Mouse (Mus musculus) left cerebral cortex, postnatal 10 days (tissue): ENCODE measurements around the gene Atg10. TPM values are rescaled to one million over a fixed set of nuclear protein-coding genes. Genes with fewer than 3 reads are reported as not detected.
A peak's percentile ranks its signal among the peaks of the same experiment; 100 is the strongest.

ENCODE experiments used
- DNase-seq, 2 experiments: peaks; one replicate each; pipeline ENCODE4 v3.0.0; 2021 to 2022; ENCODE audit warnings: low spot score in 2 of 2, mixed read lengths in 1 of 2; ENCODE audit errors: extremely low spot score in 1 of 2
- intact Hi-C: fragments of 180-260 bp; cut with DNase I; formaldehyde crosslinking; loops from one replicate; pipeline ENCODE4 v1.15.1; 2025
- total RNA-seq, 2 experiments: library from RNA; stranded (reverse); gene quantifications; 2 replicates each; pipeline ENCODE4 v1.2.3; 2021

Gene Atg10
- total RNA-seq, 2 experiments from 2014 or later = 11.9 to 14.8 TPM

- DNase-seq = no peak
- intact Hi-C loops = no loop called here
Measured at GRCm38 (mm10) chr13:91155429-91156207, 68.2 kb downstream of the Atg10 start.

- no peak for DNase-seq
- intact Hi-C loops = no loop called here
Measured at GRCm38 (mm10) chr13:91154622-91155021, 69.1 kb downstream of the Atg10 start.

- DNase-seq = no peak
- intact Hi-C loops = no loop called here
Measured at GRCm38 (mm10) chr13:91136337-91136736, 87.4 kb downstream of the Atg10 start.

GRCm38 (mm10) chr13:91133334-91133890 is 90.4 kb downstream of the Atg10 start:
- intact Hi-C loops = no loop called here
- no peak for DNase-seq

- DNase-seq = no peak
- intact Hi-C loops = no loop called here
Measured at GRCm38 (mm10) chr13:91129071-91129470, 94.7 kb downstream of the Atg10 start.

GRCm38 (mm10) chr13:91128581-91128980 is 95.2 kb downstream of the Atg10 start:
- DNase-seq = peak in 1 of 2 experiments; percentile 53
- intact Hi-C loops = no loop called here

GRCm38 (mm10) chr13:91118156-91118555 is 105.6 kb downstream of the Atg10 start:
- intact Hi-C loops = no loop called here

GRCm38 (mm10) chr13:91114880-91115279 is 108.9 kb downstream of the Atg10 start:
- intact Hi-C loops = no loop called here

More at GRCm38 (mm10) chr13:91118156-91118555, 105.6 kb downstream of the Atg10 start:
- DNase-seq = no peak

GRCm38 (mm10) chr13:91107308-91107946 is 116.3 kb downstream of the Atg10 start:
- DNase-seq = no peak
- intact Hi-C loops = no loop called here

More at GRCm38 (mm10) chr13:91114880-91115279, 108.9 kb downstream of the Atg10 start:
- DNase-seq = no peak

GRCm38 (mm10) chr13:91102238-91102637 is 121.5 kb downstream of the Atg10 start:
- intact Hi-C loops = no loop called here
- DNase-seq = no peak

GRCm38 (mm10) chr13:91100417-91100816 is 123.4 kb downstream of the Atg10 start:
- DNase-seq = no peak
- intact Hi-C loops = no loop called here

GRCm38 (mm10) chr13:91094851-91095250 is 128.9 kb downstream of the Atg10 start:
- DNase-seq = no peak
- intact Hi-C loops = loop anchor here (5.0 to 10.0 kb wide), 2 partner anchors 128 to 270 kb away; no protein-coding TSS in a partner anchor

- DNase-seq = peak in 1 of 2 experiments; percentile 29
- intact Hi-C loops = loop anchor here (5.0 to 10.0 kb wide), 2 partner anchors 127 to 271 kb away; no protein-coding TSS in a partner anchor
Measured at GRCm38 (mm10) chr13:91094196-91094595, 129.6 kb downstream of the Atg10 start.

- DNase-seq = no peak
- intact Hi-C loops = loop anchor here (5.0 to 10.0 kb wide), 2 partner anchors 126 to 271 kb away; no protein-coding TSS in a partner anchor
Measured at GRCm38 (mm10) chr13:91093610-91094009, 130.2 kb downstream of the Atg10 start.

- intact Hi-C loops = loop anchor here (5.0 to 10.0 kb wide), 2 partner anchors 126 to 272 kb away; no protein-coding TSS in a partner anchor
- peak in 1 of 2 experiments; percentile 26 for DNase-seq
Measured at GRCm38 (mm10) chr13:91093162-91093561, 130.6 kb downstream of the Atg10 start.

GRCm38 (mm10) chr13:91091731-91092190 is 132.0 kb downstream of the Atg10 start:
- no peak for DNase-seq
- intact Hi-C loops = loop anchor here (5.0 to 10.0 kb wide), 2 partner anchors 124 to 273 kb away; no protein-coding TSS in a partner anchor

- intact Hi-C loops = loop anchor here (5.0 to 10.0 kb wide), 2 partner anchors 124 to 274 kb away; no protein-coding TSS in a partner anchor
- no peak for DNase-seq
Measured at GRCm38 (mm10) chr13:91090861-91091730, 132.7 kb downstream of the Atg10 start.

- intact Hi-C loops = no loop called here
- no peak for DNase-seq
Measured at GRCm38 (mm10) chr13:91086361-91086900, 137.3 kb downstream of the Atg10 start.
